Mouse (Mus musculus) testis, adult 2 months (tissue): Measurements from ENCODE around the gene Slc24a3.

Experiments used
- CTCF ChIP-seq: fragments of 200-500 bp; IDR thresholded peaks from 2 replicates; pipeline ENCODE4 v1.5.1; 2012; ENCODE audit warnings: low read depth, mild to moderate bottlenecking, inconsistent platforms, low read length, moderate library complexity; ENCODE audit not compliant: control insufficient read depth, insufficient read depth, insufficient replicate concordance
- POLR2A ChIP-seq: fragments of 200-500 bp; IDR thresholded peaks from 2 replicates; pipeline ENCODE4 v1.6.1; 2012; ENCODE audit warnings: low read depth, mild to moderate bottlenecking, inconsistent platforms, low read length, moderate library complexity; ENCODE audit not compliant: control insufficient read depth

GRCm38 (mm10) chr2:145462253-145462652 is 294.7 kb downstream of the Slc24a3 start:
- TF ChIP-seq CTCF = no peak
- TF ChIP-seq POLR2A = no peak
